Mouse (Mus musculus): ENCODE measurements around the gene Grip2. TPM values are rescaled to one million over a fixed set of nuclear protein-coding genes. Genes with fewer than 3 reads are reported as not detected.
A peak's percentile ranks its signal among the peaks of the same experiment; 100 is the strongest.

The Grip2 gene
- polyA plus RNA-seq, 1 experiment from 2014 or later: 9.0 TPM

GRCm38 (mm10) chr6:91832863-91833440, 5.9 kb upstream of the Grip2 start:
- Histone ChIP-seq H3K27ac (replicated peaks) (no peak overlapping the region), H3K4me1 (replicated peaks) (peaks cover 9% of the 10 kb centered on the region), H3K27me3 (0 out of 2 replicates have a peak, but pooled peaks cover 3% of the 10 kb centered on the region), H3K4me2 (no peak overlapping the region), H3K9ac (no peak overlapping the region), H3K4me3 (no peak overlapping the region), H3K9me3 (no peaks in the 10 kb centered on the region), H3K36me3 (no peaks in the 10 kb centered on the region)
- no peak for ATAC-seq (ENCODE audit: low FRiP score, low read depth)
- 32% methylated on average over 3 of the region's 3 CpGs for WGBS

GRCm38 (mm10) chr6:91827926-91828325, 876 bp upstream of the Grip2 start:
- Histone ChIP-seq H3K4me2 (no peak overlapping the region), H3K4me3 (no peak overlapping the region), H3K27ac (replicated peaks) (no peak overlapping the region), H3K4me1 (replicated peaks) (peaks cover 3% of the 10 kb centered on the region; the same call in 1 of the 2 replicates), H3K36me3 (no peaks in the 10 kb centered on the region), H3K9me3 (no peaks in the 10 kb centered on the region), H3K9ac (no peak overlapping the region), H3K27me3 (0 out of 2 replicates have a peak, but pooled peaks cover 3% of the 10 kb centered on the region)
- no peak for ATAC-seq (ENCODE audit: low FRiP score, low read depth)
- WGBS: 55% methylated on average over 5 of the region's 5 CpGs

GRCm38 (mm10) chr6:91818271-91818670, 8.8 kb downstream of the Grip2 start:
- Histone ChIP-seq H3K9ac (no peak overlapping the region), H3K9me3 (no peaks in the 10 kb centered on the region), H3K4me2 (no peak overlapping the region), H3K4me1 (replicated peaks) (0 out of 2 replicates have a peak, but pooled peaks cover 4% of the 10 kb centered on the region), H3K36me3 (no peaks in the 10 kb centered on the region), H3K27me3 (no peaks in the 10 kb centered on the region), H3K27ac (replicated peaks) (no peak overlapping the region), H3K4me3 (no peak overlapping the region)
- ATAC-seq (ENCODE audit: low FRiP score, low read depth): no peak
- 74% methylated on average over 8 of the region's 8 CpGs for WGBS

- Histone ChIP-seq H3K4me2 (no peak overlapping the region), H3K4me1 (replicated peaks) (0 out of 2 replicates have a peak, but pooled peaks cover 4% of the 10 kb centered on the region), H3K4me3 (no peak overlapping the region), H3K9ac (no peak overlapping the region), H3K9me3 (no peaks in the 10 kb centered on the region), H3K36me3 (no peaks in the 10 kb centered on the region), H3K27ac (replicated peaks) (no peak overlapping the region), H3K27me3 (no peaks in the 10 kb centered on the region)
- WGBS: 85% methylated on average over 6 of the region's 6 CpGs
- no peak for ATAC-seq (ENCODE audit: low FRiP score, low read depth)
Observed at GRCm38 (mm10) chr6:91815976-91816375, 11.1 kb downstream of the Grip2 start.

- H3K9me3 ChIP-seq: no peaks in the 10 kb centered on the region
- 74% methylated on average over 3 of the region's 3 CpGs for WGBS
- H3K27ac ChIP-seq (replicated peaks): no peak overlapping the region
- 0 out of 2 replicates have a peak, but pooled peaks cover 14% of the 10 kb centered on the region for H3K4me1 ChIP-seq (replicated peaks)
- no peak for ATAC-seq (ENCODE audit: low FRiP score, low read depth)
- H3K36me3 ChIP-seq: no peaks in the 10 kb centered on the region
- H3K9ac ChIP-seq: no peak overlapping the region
- H3K4me3 ChIP-seq: no peak overlapping the region
- H3K4me2 ChIP-seq: no peak overlapping the region
- no peaks in the 10 kb centered on the region for H3K27me3 ChIP-seq
Observed at GRCm38 (mm10) chr6:91813611-91814010, 13.4 kb downstream of the Grip2 start.

- Histone ChIP-seq H3K4me2 (no peak overlapping the region), H3K4me1 (replicated peaks) (peaks cover 34% of the 10 kb centered on the region), H3K9ac (no peak overlapping the region), H3K27ac (replicated peaks) (peak overlapping the region; percentile 60; the same call in 1 of the 2 replicates), H3K9me3 (no peaks in the 10 kb centered on the region), H3K4me3 (no peak overlapping the region), H3K27me3 (no peaks in the 10 kb centered on the region), H3K36me3 (no peaks in the 10 kb centered on the region)
- WGBS: 35% methylated on average over 1 of the region's 1 CpGs
- ATAC-seq (ENCODE audit: low FRiP score, low read depth): no peak
Observed at GRCm38 (mm10) chr6:91810007-91810406, 17.0 kb downstream of the Grip2 start.

GRCm38 (mm10) chr6:91808022-91808421, 19.0 kb downstream of the Grip2 start:
- Histone ChIP-seq H3K4me2 (no peak overlapping the region), H3K4me3 (no peak overlapping the region), H3K27ac (replicated peaks) (no peak overlapping the region), H3K9me3 (no peaks in the 10 kb centered on the region), H3K27me3 (no peaks in the 10 kb centered on the region), H3K36me3 (no peaks in the 10 kb centered on the region), H3K4me1 (replicated peaks) (peaks cover 45% of the 10 kb centered on the region), H3K9ac (no peak overlapping the region)
- 54% methylated on average over 6 of the region's 6 CpGs for WGBS
- ATAC-seq (ENCODE audit: low FRiP score, low read depth): no peak

GRCm38 (mm10) chr6:91807169-91807568, 19.9 kb downstream of the Grip2 start:
- H3K9ac ChIP-seq: peak overlapping the region; percentile 18; the same call in 1 of the 2 replicates
- peak overlapping the region; percentile 31 for H3K4me3 ChIP-seq
- no peak for ATAC-seq (ENCODE audit: low FRiP score, low read depth)
- H3K4me1 ChIP-seq (replicated peaks): peaks cover 45% of the 10 kb centered on the region
- H3K4me2 ChIP-seq: peak overlapping the region; percentile 49
- no peaks in the 10 kb centered on the region for H3K27me3 ChIP-seq
- no peaks in the 10 kb centered on the region for H3K9me3 ChIP-seq
- no peaks in the 10 kb centered on the region for H3K36me3 ChIP-seq
- 7% methylated on average over 23 of the region's 23 CpGs for WGBS
- no peak overlapping the region for H3K27ac ChIP-seq (replicated peaks)

GRCm38 (mm10) chr6:91804177-91804576, 22.9 kb downstream of the Grip2 start:
- no peak for ATAC-seq (ENCODE audit: low FRiP score, low read depth)
- no peak overlapping the region for H3K9ac ChIP-seq
- H3K4me2 ChIP-seq: no peak overlapping the region
- H3K27me3 ChIP-seq: no peaks in the 10 kb centered on the region
- H3K4me3 ChIP-seq: no peak overlapping the region
- WGBS: 43% methylated on average over 7 of the region's 7 CpGs
- H3K4me1 ChIP-seq (replicated peaks): peaks cover 36% of the 10 kb centered on the region
- H3K27ac ChIP-seq (replicated peaks): peak overlapping the region; percentile 27; the same call in 1 of the 2 replicates
- H3K9me3 ChIP-seq: no peaks in the 10 kb centered on the region
- H3K36me3 ChIP-seq: no peaks in the 10 kb centered on the region

- no peak overlapping the region for H3K4me3 ChIP-seq
Observed at GRCm38 (mm10) chr6:91798496-91798895, 28.6 kb downstream of the Grip2 start.

GRCm38 (mm10) chr6:91796736-91797135, 30.3 kb downstream of the Grip2 start:
- no peak for ATAC-seq (ENCODE audit: low FRiP score, low read depth)
- Histone ChIP-seq H3K4me1 (replicated peaks) (peaks cover 1% of the 10 kb centered on the region; the same call in 1 of the 2 replicates), H3K27me3 (no peaks in the 10 kb centered on the region), H3K9ac (no peak overlapping the region), H3K4me2 (no peak overlapping the region), H3K9me3 (no peaks in the 10 kb centered on the region), H3K27ac (replicated peaks) (no peak overlapping the region), H3K4me3 (no peak overlapping the region), H3K36me3 (no peaks in the 10 kb centered on the region)
- WGBS: 81% methylated on average over 4 of the region's 4 CpGs

More at GRCm38 (mm10) chr6:91798496-91798895, 28.6 kb downstream of the Grip2 start:
- no peaks in the 10 kb centered on the region for H3K27me3 ChIP-seq
- WGBS: 76% methylated on average over 12 of the region's 12 CpGs
- no peaks in the 10 kb centered on the region for H3K9me3 ChIP-seq
- no peak overlapping the region for H3K9ac ChIP-seq
- ATAC-seq (ENCODE audit: low FRiP score, low read depth): no peak
- no peak overlapping the region for H3K4me2 ChIP-seq
- H3K36me3 ChIP-seq: no peaks in the 10 kb centered on the region
- H3K27ac ChIP-seq (replicated peaks): no peak overlapping the region
- peaks cover under 1% of the 10 kb centered on the region; the same call in 1 of the 2 replicates for H3K4me1 ChIP-seq (replicated peaks)

- no peaks in the 10 kb centered on the region for H3K27me3 ChIP-seq
- no peaks in the 10 kb centered on the region for H3K9me3 ChIP-seq
- H3K27ac ChIP-seq (replicated peaks): no peak overlapping the region
- H3K36me3 ChIP-seq: no peaks in the 10 kb centered on the region
- no peak overlapping the region for H3K4me2 ChIP-seq
- H3K4me1 ChIP-seq (replicated peaks): peaks cover 4% of the 10 kb centered on the region; the same call in 1 of the 2 replicates
- no peak for ATAC-seq (ENCODE audit: low FRiP score, low read depth)
- no peak overlapping the region for H3K9ac ChIP-seq
- H3K4me3 ChIP-seq: no peak overlapping the region
- 71% methylated on average over 9 of the region's 9 CpGs for WGBS
Observed at GRCm38 (mm10) chr6:91796064-91796463, 31.0 kb downstream of the Grip2 start.

All from hindbrain, embryonic 15.5 days (tissue).